Mouse (Mus musculus): ENCODE measurements around the gene Ppp1r2. TPM values are rescaled to one million over a fixed set of nuclear protein-coding genes. Genes with fewer than 3 reads are reported as not detected.

Gene Ppp1r2
- polyA plus RNA-seq, 2 experiments: 40.5 to 77.7 TPM

GRCm38 (mm10) chr16:31231591-31231990 lies 43.5 kb downstream of the Ppp1r2 start:
- ATAC-seq (ENCODE audit: low FRiP score, low read depth) (no peak), DNase-seq (ENCODE audit: low spot score) (no peak)
- TF ChIP-seq POLR2A (IDR thresholded peaks at IDR 0.05; ENCODE audit: borderline replicate concordance, extremely low read depth, insufficient read depth, insufficient read length): no peak
- Histone ChIP-seq H3K4me3 (replicated peaks; ENCODE audit: low read length) (no peak overlapping the region), H3K9ac (ENCODE audit: low read depth, low read length, severe bottlenecking) (no peak overlapping the region), H3K27me3 (ENCODE audit: control insufficient read depth, insufficient read depth, low read length) (no peaks in the 10 kb centered on the region), H3K4me1 (ENCODE audit: control insufficient read depth, insufficient read depth, low read length) (peaks cover 22% of the 10 kb centered on the region), H3K36me3 (ENCODE audit: control insufficient read depth, insufficient read depth, low read length) (no peaks in the 10 kb centered on the region), H3K9me3 (ENCODE audit: control insufficient read depth, low read length) (no peaks in the 10 kb centered on the region), H3K4me2 (replicated peaks; ENCODE audit: low read depth, low read length, severe bottlenecking) (no peak overlapping the region), H3K27ac (replicated peaks; ENCODE audit: low read depth, low read length) (no peak overlapping the region)
- 37% methylated on average over 5 of the region's 5 CpGs for WGBS

- Histone ChIP-seq H3K4me2 (replicated peaks; ENCODE audit: low read depth, low read length, severe bottlenecking) (no peak overlapping the region), H3K9ac (ENCODE audit: low read depth, low read length, severe bottlenecking) (no peak overlapping the region), H3K4me1 (ENCODE audit: control insufficient read depth, insufficient read depth, low read length) (no peaks in the 10 kb centered on the region), H3K27me3 (ENCODE audit: control insufficient read depth, insufficient read depth, low read length) (no peaks in the 10 kb centered on the region), H3K4me3 (replicated peaks; ENCODE audit: low read length) (no peak overlapping the region), H3K9me3 (ENCODE audit: control insufficient read depth, low read length) (no peaks in the 10 kb centered on the region), H3K36me3 (ENCODE audit: control insufficient read depth, insufficient read depth, low read length) (no peaks in the 10 kb centered on the region), H3K27ac (replicated peaks; ENCODE audit: low read depth, low read length) (no peak overlapping the region)
- TF ChIP-seq POLR2A (IDR thresholded peaks at IDR 0.05; ENCODE audit: borderline replicate concordance, extremely low read depth, insufficient read depth, insufficient read length): no peak
- DNase-seq (ENCODE audit: low spot score) (no peak), ATAC-seq (ENCODE audit: low FRiP score, low read depth) (no peak)
- 88% methylated on average over 1 of the region's 1 CpGs for WGBS
Measured at GRCm38 (mm10) chr16:31227746-31228145, 47.3 kb downstream of the Ppp1r2 start.

- H3K4me3 ChIP-seq (replicated peaks; ENCODE audit: low read length): no peak overlapping the region
- no peaks in the 10 kb centered on the region for H3K36me3 ChIP-seq (ENCODE audit: control insufficient read depth, insufficient read depth, low read length)
- no peak overlapping the region for H3K4me2 ChIP-seq (replicated peaks; ENCODE audit: low read depth, low read length, severe bottlenecking)
- H3K9me3 ChIP-seq (ENCODE audit: control insufficient read depth, low read length): 0 out of 2 replicates have a peak, but pooled peaks cover 2% of the 10 kb centered on the region
- 88% methylated on average over 4 of the region's 4 CpGs for WGBS
- no peaks in the 10 kb centered on the region for H3K27me3 ChIP-seq (ENCODE audit: control insufficient read depth, insufficient read depth, low read length)
- H3K27ac ChIP-seq (replicated peaks; ENCODE audit: low read depth, low read length): no peak overlapping the region
- TF ChIP-seq POLR2A (IDR thresholded peaks at IDR 0.05; ENCODE audit: borderline replicate concordance, extremely low read depth, insufficient read depth, insufficient read length): no peak
- no peak overlapping the region for H3K9ac ChIP-seq (ENCODE audit: low read depth, low read length, severe bottlenecking)
- DNase-seq (ENCODE audit: low spot score) (no peak), ATAC-seq (ENCODE audit: low FRiP score, low read depth) (no peak)
- no peaks in the 10 kb centered on the region for H3K4me1 ChIP-seq (ENCODE audit: control insufficient read depth, insufficient read depth, low read length)
Measured at GRCm38 (mm10) chr16:31215271-31215670, 59.8 kb downstream of the Ppp1r2 start.

- no peak overlapping the region for H3K27ac ChIP-seq (replicated peaks; ENCODE audit: low read depth, low read length)
- H3K4me1 ChIP-seq (ENCODE audit: control insufficient read depth, insufficient read depth, low read length): no peaks in the 10 kb centered on the region
- no peaks in the 10 kb centered on the region for H3K27me3 ChIP-seq (ENCODE audit: control insufficient read depth, insufficient read depth, low read length)
- DNase-seq (ENCODE audit: low spot score): no peak
- H3K4me2 ChIP-seq (replicated peaks; ENCODE audit: low read depth, low read length, severe bottlenecking): no peak overlapping the region
- no peak for TF ChIP-seq POLR2A (IDR thresholded peaks at IDR 0.05; ENCODE audit: borderline replicate concordance, extremely low read depth, insufficient read depth, insufficient read length)
- H3K4me3 ChIP-seq (replicated peaks; ENCODE audit: low read length): no peak overlapping the region
- H3K36me3 ChIP-seq (ENCODE audit: control insufficient read depth, insufficient read depth, low read length): no peaks in the 10 kb centered on the region
- ATAC-seq (ENCODE audit: low FRiP score, low read depth): no peak
- 0 out of 2 replicates have a peak, but pooled peaks cover 2% of the 10 kb centered on the region for H3K9me3 ChIP-seq (ENCODE audit: control insufficient read depth, low read length)
- WGBS: 85% methylated on average over 6 of the region's 6 CpGs
- H3K9ac ChIP-seq (ENCODE audit: low read depth, low read length, severe bottlenecking): no peak overlapping the region
Measured at GRCm38 (mm10) chr16:31213463-31213862, 61.6 kb downstream of the Ppp1r2 start.

GRCm38 (mm10) chr16:31211503-31211902 lies 63.6 kb downstream of the Ppp1r2 start:
- no peak for TF ChIP-seq POLR2A (IDR thresholded peaks at IDR 0.05; ENCODE audit: borderline replicate concordance, extremely low read depth, insufficient read depth, insufficient read length)
- ATAC-seq (ENCODE audit: low FRiP score, low read depth) (no peak), DNase-seq (ENCODE audit: low spot score) (no peak)
- Histone ChIP-seq H3K9ac (ENCODE audit: low read depth, low read length, severe bottlenecking) (no peak overlapping the region), H3K9me3 (ENCODE audit: control insufficient read depth, low read length) (0 out of 2 replicates have a peak, but pooled peaks cover 2% of the 10 kb centered on the region), H3K27me3 (ENCODE audit: control insufficient read depth, insufficient read depth, low read length) (no peaks in the 10 kb centered on the region), H3K27ac (replicated peaks; ENCODE audit: low read depth, low read length) (no peak overlapping the region), H3K4me3 (replicated peaks; ENCODE audit: low read length) (no peak overlapping the region), H3K4me2 (replicated peaks; ENCODE audit: low read depth, low read length, severe bottlenecking) (no peak overlapping the region), H3K4me1 (ENCODE audit: control insufficient read depth, insufficient read depth, low read length) (no peaks in the 10 kb centered on the region), H3K36me3 (ENCODE audit: control insufficient read depth, insufficient read depth, low read length) (no peaks in the 10 kb centered on the region)
- 80% methylated on average over 9 of the region's 9 CpGs for WGBS

- no peak for TF ChIP-seq POLR2A (IDR thresholded peaks at IDR 0.05; ENCODE audit: borderline replicate concordance, extremely low read depth, insufficient read depth, insufficient read length)
- H3K27ac ChIP-seq (replicated peaks; ENCODE audit: low read depth, low read length): no peak overlapping the region
- H3K4me1 ChIP-seq (ENCODE audit: control insufficient read depth, insufficient read depth, low read length): no peaks in the 10 kb centered on the region
- 0 out of 2 replicates have a peak, but pooled peaks cover 2% of the 10 kb centered on the region for H3K9me3 ChIP-seq (ENCODE audit: control insufficient read depth, low read length)
- H3K27me3 ChIP-seq (ENCODE audit: control insufficient read depth, insufficient read depth, low read length): no peaks in the 10 kb centered on the region
- H3K9ac ChIP-seq (ENCODE audit: low read depth, low read length, severe bottlenecking): no peak overlapping the region
- H3K36me3 ChIP-seq (ENCODE audit: control insufficient read depth, insufficient read depth, low read length): no peaks in the 10 kb centered on the region
- WGBS: 67% methylated on average over 4 of the region's 4 CpGs
- DNase-seq (ENCODE audit: low spot score) (no peak), ATAC-seq (ENCODE audit: low FRiP score, low read depth) (no peak)
- H3K4me3 ChIP-seq (replicated peaks; ENCODE audit: low read length): no peak overlapping the region
- H3K4me2 ChIP-seq (replicated peaks; ENCODE audit: low read depth, low read length, severe bottlenecking): no peak overlapping the region
Measured at GRCm38 (mm10) chr16:31210453-31210852, 64.6 kb downstream of the Ppp1r2 start.

All from limb, embryonic 14.5 days (tissue).